Mouse (Mus musculus) layer of hippocampus, adult 9-11 months (tissue): Measurements from ENCODE around the gene Itgav.

ENCODE experiments used
- DNase-seq: peaks from one replicate; pipeline ENCODE4 v3.0.0; 2022

Itgav gene

DNA sequence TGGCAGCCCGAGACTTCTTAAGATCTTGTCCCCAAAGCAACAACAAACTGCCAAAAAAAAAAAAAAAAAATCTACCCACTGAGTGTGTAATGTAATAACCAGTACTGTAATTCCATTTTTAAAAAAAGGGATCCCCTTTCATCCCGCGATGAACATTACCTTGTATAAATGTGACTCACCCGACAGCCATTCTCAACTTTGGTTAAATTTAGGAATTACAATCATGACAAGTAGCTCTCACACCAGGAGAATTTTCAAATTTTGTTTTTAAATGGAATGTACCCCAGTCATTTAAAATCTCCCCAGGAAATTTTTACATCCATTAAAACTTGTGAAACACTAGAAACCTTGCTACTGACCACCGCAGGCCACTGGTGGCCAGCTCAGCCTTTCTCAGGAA, 10.3 kb upstream of the Itgav start:
- no peak for DNase-seq

GRCm38 (mm10) chr2:83714783-83715182, 9.4 kb upstream of the Itgav start:
- peak; percentile 85 for DNase-seq

DNA sequence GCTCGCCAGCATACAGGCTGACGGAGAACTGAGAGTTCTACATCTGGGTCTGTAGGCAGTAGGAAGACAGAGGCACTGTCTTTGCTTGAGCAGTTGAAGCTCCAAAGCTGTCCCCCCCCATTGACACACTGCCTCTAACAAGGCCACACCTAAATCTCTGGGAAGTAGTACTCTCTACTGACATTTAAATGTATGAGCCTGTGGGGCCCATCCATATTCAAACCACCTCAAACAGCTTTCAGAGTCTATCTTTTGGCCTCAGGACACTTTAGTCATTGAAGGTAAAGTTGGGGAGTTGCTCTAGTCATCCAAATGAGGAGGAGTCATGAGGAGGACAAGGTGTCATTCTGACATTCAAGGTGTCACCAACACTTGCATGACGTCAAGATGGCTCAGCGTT, 5.9 kb upstream of the Itgav start:
- no peak for DNase-seq

DNA sequence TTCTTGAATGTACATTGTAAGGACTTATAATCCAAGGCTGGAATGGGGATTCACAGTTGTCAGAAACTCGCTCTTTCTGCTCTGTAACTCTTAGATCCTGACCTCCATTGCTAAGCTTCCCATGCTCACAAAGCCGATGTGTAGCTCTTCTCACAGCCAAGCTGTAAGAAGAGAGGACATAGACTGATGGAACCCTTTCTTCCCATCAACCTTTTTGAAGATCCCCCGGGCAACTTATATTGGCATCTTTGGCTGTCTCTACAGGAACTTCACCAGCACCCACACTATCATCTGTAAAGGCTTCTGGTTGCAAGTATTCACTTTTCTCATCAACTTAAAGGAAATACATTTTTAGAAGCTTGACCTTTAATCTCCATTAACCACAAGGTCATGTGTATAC, 2.6 kb upstream of the Itgav start:
- DNase-seq, result no peak

GRCm38 (mm10) chr2:83722936-83723335, 1.3 kb upstream of the Itgav start:
- no peak for DNase-seq

DNA sequence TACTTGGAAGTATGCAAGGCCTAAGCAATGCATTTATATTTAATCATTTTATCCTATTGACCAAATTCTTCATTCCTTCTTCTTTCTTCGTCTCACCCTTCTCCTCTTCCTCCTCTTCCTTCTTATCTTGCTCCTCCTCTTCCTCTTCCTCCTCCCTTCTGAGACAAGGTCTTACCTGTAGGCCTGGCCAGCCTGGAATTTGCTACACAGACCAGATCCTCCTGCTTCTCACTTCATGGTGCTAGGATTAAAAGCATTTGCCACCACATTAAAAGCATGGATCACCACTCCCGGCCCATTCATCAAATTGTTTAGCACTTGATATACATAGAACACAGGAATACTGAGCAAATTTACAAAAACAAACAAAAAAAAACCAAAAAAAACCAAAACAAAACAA, 851 bp upstream of the Itgav start:
- no peak for DNase-seq

DNA sequence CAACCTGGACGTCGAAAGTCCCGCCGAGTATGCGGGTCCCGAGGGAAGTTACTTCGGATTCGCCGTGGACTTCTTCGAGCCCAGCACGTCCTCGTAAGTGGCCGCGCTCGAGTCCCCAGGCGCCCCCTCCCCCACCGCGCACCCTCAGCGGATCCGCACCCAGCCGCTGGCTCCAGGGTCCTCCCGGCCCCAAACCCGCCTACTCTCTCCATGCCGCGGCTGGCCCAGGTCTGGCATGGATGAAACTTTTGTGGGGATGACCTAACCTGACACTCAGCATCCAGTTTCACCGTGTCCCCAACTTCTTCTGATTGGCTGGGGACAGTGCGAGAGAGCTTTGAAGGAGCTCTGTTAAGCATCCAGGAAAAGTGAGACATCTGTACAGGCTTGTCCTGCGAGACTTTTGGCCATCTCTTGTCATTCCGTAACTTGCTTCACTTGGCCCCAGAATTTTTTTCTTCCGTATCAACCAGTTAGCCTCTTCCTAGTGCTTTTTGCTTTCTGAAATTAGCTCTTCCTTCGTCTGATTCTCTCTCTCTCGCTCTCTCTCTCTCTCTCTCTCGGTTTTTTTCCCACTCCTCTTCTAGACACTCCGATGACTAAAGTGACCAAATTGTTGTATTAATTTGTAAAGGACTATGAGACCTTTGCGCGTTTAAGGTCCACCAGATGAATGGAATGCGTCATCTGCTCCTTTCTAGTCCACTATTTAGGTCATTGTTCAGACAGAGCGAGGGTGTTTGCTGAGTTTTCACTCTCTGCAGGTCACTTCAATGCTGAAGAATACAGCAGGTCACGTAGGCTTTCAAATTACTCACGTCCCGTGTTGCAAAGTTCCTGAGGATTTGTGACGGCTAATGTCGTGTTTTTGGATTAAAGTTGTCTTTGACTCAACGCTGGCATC, 882 bp downstream of the Itgav start:
- DNase-seq, result no peak

- DNase-seq, result no peak
Observed at GRCm38 (mm10) chr2:83725796-83726195, 1.6 kb downstream of the Itgav start.

DNA sequence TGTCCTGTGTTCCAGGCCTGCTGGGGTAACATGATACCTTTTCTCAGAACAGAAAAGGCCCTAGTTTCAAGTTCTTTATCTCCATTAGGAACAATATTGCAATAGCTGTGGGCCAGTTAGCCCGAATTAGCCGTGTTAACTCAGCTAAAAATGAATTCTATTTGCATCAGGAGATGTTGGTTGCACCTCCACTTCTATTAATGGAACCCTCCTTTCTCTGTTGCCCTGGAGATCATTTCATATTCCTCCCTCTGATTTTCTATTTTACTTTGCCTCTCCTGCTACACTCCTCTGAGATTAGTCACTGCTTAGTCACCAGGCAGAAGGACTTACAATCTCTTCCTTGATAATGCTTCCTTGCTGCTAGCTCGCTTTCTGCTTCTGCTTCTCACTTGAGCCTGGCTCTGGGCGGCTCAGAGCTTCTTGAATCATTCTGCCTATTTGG, 4.1 kb downstream of the Itgav start:
- DNase-seq, result peak; percentile 81

DNA sequence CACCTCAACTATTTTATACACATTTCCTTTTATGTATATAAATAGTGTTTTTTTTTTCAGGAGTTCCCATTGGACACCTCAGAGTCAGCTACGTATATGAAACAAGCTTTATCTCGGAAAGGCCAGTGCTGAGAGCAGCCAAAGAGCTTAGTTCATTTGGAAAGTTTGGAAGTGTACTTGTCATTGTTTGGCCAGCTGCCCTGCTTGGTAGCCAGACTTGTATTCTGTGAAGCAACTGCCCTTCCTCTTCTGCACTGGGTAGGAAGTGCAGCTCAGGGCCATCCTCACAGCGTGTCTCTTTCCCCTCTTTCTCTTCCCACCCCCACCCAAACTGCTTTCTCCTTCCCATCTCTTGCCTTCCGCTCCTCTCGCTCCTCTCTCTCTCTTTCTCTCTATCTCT, 5.1 kb downstream of the Itgav start:
- peak; percentile 69 for DNase-seq

- DNase-seq, result no peak
Observed at GRCm38 (mm10) chr2:83732896-83733295, 8.7 kb downstream of the Itgav start.

GRCm38 (mm10) chr2:83733981-83734393, 9.8 kb downstream of the Itgav start:
- DNase-seq, result no peak

DNA sequence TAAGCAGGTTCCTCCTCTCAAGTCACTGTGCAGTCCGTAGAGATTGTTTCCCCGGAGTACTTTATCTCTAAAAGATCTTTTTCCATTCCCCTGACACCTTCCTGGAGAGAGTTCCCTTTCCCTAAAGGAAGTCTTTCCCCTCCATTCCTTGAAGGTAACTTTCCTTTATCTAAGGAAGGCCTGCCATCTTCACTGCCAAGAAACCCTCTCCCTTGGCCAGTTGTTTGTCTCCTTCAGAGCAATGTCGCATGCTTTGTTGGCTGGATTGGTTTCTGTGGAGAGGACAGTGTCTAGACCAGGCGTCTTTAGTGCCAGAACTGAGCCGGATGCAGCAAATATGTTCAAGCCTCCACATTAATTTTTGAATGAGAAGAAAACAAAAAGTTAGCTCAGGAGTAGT, 11.1 kb downstream of the Itgav start:
- no peak for DNase-seq

- DNase-seq, result no peak
Observed at GRCm38 (mm10) chr2:83736836-83737235, 12.6 kb downstream of the Itgav start.

- no peak for DNase-seq
Observed at GRCm38 (mm10) chr2:83738586-83739251, 14.5 kb downstream of the Itgav start.

- DNase-seq, result no peak
Observed at GRCm38 (mm10) chr2:83739461-83740124, 15.4 kb downstream of the Itgav start.

- DNase-seq, result no peak
Observed at GRCm38 (mm10) chr2:83740601-83741031, 16.4 kb downstream of the Itgav start.

DNA sequence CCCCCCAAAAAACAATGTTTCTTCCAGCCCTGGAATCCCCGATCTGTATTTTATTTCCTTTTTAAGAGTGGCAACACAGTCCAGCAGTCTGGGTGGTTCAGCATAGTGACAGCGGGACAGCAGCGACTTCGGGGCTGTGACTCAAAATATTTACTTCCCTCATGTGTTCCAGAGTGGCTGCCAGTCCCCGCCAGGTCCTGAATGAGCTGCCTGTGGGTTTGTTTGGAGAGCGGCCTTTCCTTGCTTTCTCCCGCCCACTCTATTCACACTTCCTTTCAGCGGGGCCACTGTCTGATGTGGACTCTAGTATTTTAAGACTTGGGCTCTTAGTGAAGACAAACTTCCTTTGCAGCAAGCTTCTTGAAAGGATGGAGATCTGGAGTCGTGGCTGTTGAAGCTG, 18.0 kb downstream of the Itgav start:
- DNase-seq, result peak; percentile 83

DNA sequence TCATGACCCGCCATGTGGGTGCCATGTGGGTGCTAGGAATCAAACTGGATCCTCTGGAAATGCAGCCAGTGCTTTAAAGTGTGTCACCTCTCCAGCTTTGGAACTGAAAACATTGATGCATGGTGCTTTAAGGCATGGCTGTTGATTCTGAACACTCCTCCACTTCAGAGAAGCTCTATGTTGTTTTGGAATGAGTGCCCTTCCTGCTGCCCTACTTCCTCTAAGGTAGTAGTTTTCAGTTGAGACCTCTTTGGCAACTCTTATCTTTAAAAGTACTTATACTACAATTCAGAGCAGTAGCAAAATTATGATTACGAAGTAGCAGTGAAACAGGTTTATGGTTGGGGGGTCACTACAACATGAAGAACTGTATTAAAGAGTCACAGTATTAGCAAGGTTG, 18.6 kb downstream of the Itgav start:
- no peak for DNase-seq

- DNase-seq, result no peak
Observed at GRCm38 (mm10) chr2:83744276-83744952, 20.2 kb downstream of the Itgav start.

DNA sequence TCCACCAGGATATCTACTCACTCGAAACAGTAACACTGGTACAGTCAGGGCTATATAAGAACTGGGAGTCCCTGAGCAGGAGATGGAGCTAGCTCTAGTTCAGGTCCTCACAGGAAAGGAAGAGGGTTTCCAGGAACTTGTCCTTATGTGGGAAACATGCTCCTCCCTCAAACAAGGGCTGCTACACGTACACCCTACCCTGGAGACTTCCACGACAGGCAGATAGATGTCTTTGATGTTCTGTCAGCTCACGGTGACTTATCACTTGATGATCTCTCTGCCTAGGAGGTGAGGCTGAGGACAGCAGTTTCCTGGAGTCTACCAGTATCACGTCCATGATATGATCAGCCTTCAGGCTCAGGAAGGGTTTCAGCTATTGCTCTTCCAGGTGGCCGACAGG, 21.1 kb downstream of the Itgav start:
- DNase-seq, result no peak

DNA sequence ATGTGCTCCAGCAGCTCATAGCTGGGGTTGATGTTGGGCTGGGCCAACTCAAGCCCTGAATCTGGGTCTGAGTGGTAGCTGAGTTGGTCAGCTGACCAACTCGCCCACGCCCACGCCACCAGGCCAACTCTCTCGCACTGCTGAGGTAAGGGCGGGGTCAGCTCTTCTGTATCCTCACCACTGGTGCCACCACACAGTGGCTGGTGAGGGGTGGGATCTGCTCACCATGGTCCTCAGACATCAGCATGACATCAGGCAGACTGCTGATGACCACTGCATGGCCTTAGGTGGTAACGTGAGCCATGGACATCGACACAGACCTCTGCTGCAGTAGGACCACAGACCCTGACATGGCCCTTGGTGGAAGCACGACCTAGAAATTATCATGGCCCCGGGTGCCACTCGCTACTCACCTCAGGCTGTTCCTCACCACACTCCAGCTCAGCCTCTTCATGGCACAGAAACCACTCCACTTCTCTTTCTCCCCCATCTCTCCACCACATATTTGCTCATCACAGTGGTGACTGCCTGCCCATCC, 24.5 kb downstream of the Itgav start:
- no peak for DNase-seq

DNA sequence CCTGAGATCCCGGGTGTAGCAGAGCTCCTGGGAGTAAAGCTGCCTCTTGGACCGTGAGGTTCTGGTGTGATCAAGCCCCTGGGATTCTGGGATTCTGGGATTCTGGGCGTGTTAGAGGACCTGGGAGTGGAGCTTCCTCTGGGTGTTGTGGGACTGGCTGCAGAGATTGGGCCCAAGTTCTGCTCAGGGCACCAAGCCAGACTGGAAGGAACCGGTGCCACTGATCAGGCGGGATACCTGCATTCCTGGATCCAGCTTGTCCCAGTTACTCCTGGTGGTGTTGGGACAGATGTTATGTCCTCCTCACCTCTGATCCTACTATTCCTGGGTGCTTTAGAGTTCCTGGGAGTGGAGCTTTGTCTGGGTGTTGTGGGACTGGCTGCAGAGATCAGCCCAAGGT, 28.8 kb downstream of the Itgav start:
- DNase-seq, result no peak
